9 mouse cellular contexts compared by ENCODE assay signal in genomic region chr5:113975538-113976215, GRCm38 (mm10). TPM values are rescaled to one million over a fixed set of nuclear protein-coding genes. Genes with fewer than 3 reads are reported as not detected.
DNase-seq lines count a peak whose midpoint lies in the region; ATAC-seq and TF ChIP-seq lines count a peak whose summit lies in the region.
"Had no signal": no experiment of that assay in that cellular context is flagged by ENCODE, and none has a peak within 500 bp of the region (broad histone marks: within the 10 kb centered on the region; RNA-seq: fewer than 3 reads in every experiment).

No protein-coding gene starts in this region.

- H3K4me3 ChIP-seq in kidney, adult 2 months (ENCODE audit: insufficient read depth, low read depth, low read length) = no peak overlapping the region
- no peak overlapping the region for H3K4me3 ChIP-seq in kidney, embryonic 16.5 days (ENCODE audit: low read length)
- no peak overlapping the region for H3K4me3 ChIP-seq in liver, embryonic 11.5 days (ENCODE audit: low read depth, low read length)
- no peak overlapping the region for H3K4me3 ChIP-seq in stomach, postnatal 0 days (ENCODE audit: low read depth, low read length)

- no peak overlapping the region for H3K4me2 ChIP-seq in kidney, embryonic 16.5 days (replicated peaks; ENCODE audit: low read depth, low read length)
- H3K4me2 ChIP-seq in liver, embryonic 11.5 days = peak overlapping the region; percentile 12; the same call in 1 of the 2 replicates
- no peak overlapping the region for H3K4me2 ChIP-seq in stomach, postnatal 0 days (replicated peaks; ENCODE audit: low read depth)

- DNase-seq in kidney, adult 2 months = peak; percentile 92
- peak; percentile 87 for DNase-seq in adipocyte (ENCODE audit: low spot score)
- peak; percentile 89 for DNase-seq in heart, adult 8-10 months (ENCODE audit: low spot score)
- DNase-seq in liver, embryonic 11.5 days (ENCODE audit: low spot score) = no peak
- peak; percentile 83 for DNase-seq in stomach, postnatal 0 days (ENCODE audit: low spot score)
- no peak for DNase-seq in cerebellum, postnatal 14 days
- no peak for DNase-seq in thymus, postnatal 10 days (ENCODE audit: low spot score in 2 of 2)

- no peaks in the 10 kb centered on the region for H3K9me3 ChIP-seq in kidney, embryonic 16.5 days (ENCODE audit: low read length)
- H3K9me3 ChIP-seq in liver, embryonic 11.5 days (ENCODE audit: control insufficient read depth, low read length) = no peaks in the 10 kb centered on the region
- H3K9me3 ChIP-seq in stomach, postnatal 0 days (ENCODE audit: control insufficient read depth, low read length) = no peaks in the 10 kb centered on the region

- 32% methylated on average over 9 of the region's 9 CpGs for WGBS in kidney, adult 2 months
- 62% methylated on average over 9 of the region's 9 CpGs for WGBS in kidney, embryonic 16.5 days
- WGBS in liver, embryonic 11.5 days = 67% methylated on average over 9 of the region's 9 CpGs
- WGBS in stomach, postnatal 0 days = 49% methylated on average over 9 of the region's 9 CpGs

- ATAC-seq in kidney, embryonic 16.5 days (ENCODE audit: low FRiP score, low TSS enrichment) = no peak
- ATAC-seq in liver, embryonic 11.5 days (replicated peaks; ENCODE audit: low FRiP score) = no peak
- peak; percentile 89 for ATAC-seq in stomach, postnatal 0 days (ENCODE audit: low FRiP score, low TSS enrichment)

- H3K27me3 ChIP-seq in kidney, adult 2 months (replicated peaks; ENCODE audit: control insufficient read depth, insufficient read depth, low read length) = no peaks in the 10 kb centered on the region
- no peaks in the 10 kb centered on the region for H3K27me3 ChIP-seq in kidney, embryonic 16.5 days (ENCODE audit: insufficient read depth, low read length)
- H3K27me3 ChIP-seq in liver, embryonic 11.5 days (replicated peaks; ENCODE audit: control insufficient read depth, insufficient read depth, low read length) = no peaks in the 10 kb centered on the region
- no peaks in the 10 kb centered on the region for H3K27me3 ChIP-seq in stomach, postnatal 0 days (ENCODE audit: control insufficient read depth, insufficient read depth, low read length)

- no peak for TF ChIP-seq POLR2A in kidney, adult 2 months (IDR thresholded peaks at IDR 0.05; ENCODE audit: low read depth, low read length)

- no peaks in the 10 kb centered on the region for H3K36me3 ChIP-seq in kidney, adult 2 months (ENCODE audit: control insufficient read depth, insufficient read depth, low read length)
- H3K36me3 ChIP-seq in kidney, embryonic 16.5 days (ENCODE audit: insufficient read depth, low read length) = peaks cover 3% of the 10 kb centered on the region; the same call in 1 of the 2 replicates
- 0 out of 2 replicates have a peak, but pooled peaks cover 3% of the 10 kb centered on the region for H3K36me3 ChIP-seq in liver, embryonic 11.5 days (ENCODE audit: control insufficient read depth, insufficient read depth, low read length)
- no peaks in the 10 kb centered on the region for H3K36me3 ChIP-seq in stomach, postnatal 0 days (ENCODE audit: control insufficient read depth, insufficient read depth, low read length)

- no peak overlapping the region for H3K9ac ChIP-seq in kidney, embryonic 16.5 days (replicated peaks; ENCODE audit: low read length)
- no peak overlapping the region for H3K9ac ChIP-seq in liver, embryonic 11.5 days (ENCODE audit: low read depth, low read length)
- no peak overlapping the region for H3K9ac ChIP-seq in stomach, postnatal 0 days (ENCODE audit: low read length)

- peaks cover 44% of the 10 kb centered on the region for H3K4me1 ChIP-seq in kidney, adult 2 months (ENCODE audit: control insufficient read depth, insufficient read depth, low read length)
- H3K4me1 ChIP-seq in kidney, embryonic 16.5 days (ENCODE audit: insufficient read depth, low read length) = peaks cover 51% of the 10 kb centered on the region
- H3K4me1 ChIP-seq in liver, embryonic 11.5 days (replicated peaks; ENCODE audit: control insufficient read depth, insufficient read depth, low read length) = peaks cover 72% of the 10 kb centered on the region
- peaks cover 13% of the 10 kb centered on the region for H3K4me1 ChIP-seq in stomach, postnatal 0 days (replicated peaks; ENCODE audit: control insufficient read depth, insufficient read depth)

- TF ChIP-seq EP300 in stomach, postnatal 0 days (optimal IDR thresholded peaks at IDR 0.05) = no peak

- TF ChIP-seq CTCF in kidney, adult 2 months (conservative IDR thresholded peaks at IDR 0.05; ENCODE audit: insufficient read depth, insufficient read length, low read depth, low read length) = no peak
- no peak for TF ChIP-seq CTCF in stomach, postnatal 0 days (IDR thresholded peaks at IDR 0.05; ENCODE audit: low read depth)

- 0 out of 2 replicates have a peak overlapping the region, but pooled peaks have one; percentile 7 for H3K27ac ChIP-seq in kidney, adult 2 months (ENCODE audit: insufficient read depth, low read depth, low read length)
- no peak overlapping the region for H3K27ac ChIP-seq in kidney, embryonic 16.5 days (ENCODE audit: low read length)
- H3K27ac ChIP-seq in liver, embryonic 11.5 days (ENCODE audit: low read depth, low read length) = peak overlapping the region; percentile 98
- peak overlapping the region; percentile 67 for H3K27ac ChIP-seq in stomach, postnatal 0 days (replicated peaks)

RNA-seq across cellular contexts. Expression of gene Ssh1, which starts 18.0 kb away (rescaled TPM):
- 11.3 and 12.1 TPM in 2 replicates for polyA plus RNA-seq in kidney, adult 2 months (2012; rRNA removed)
- polyA plus RNA-seq in kidney, embryonic 16.5 days (2015; fragmentation: Nextera tagmentation; extraction: Ambion mirVana) = 15.0 and 16.7 TPM in 2 replicates
- 10 to 100 TPM; 12.3 to 16.8 (median 13.4) TPM for total RNA-seq in heart, adult 8-10 months (2022)
- 16.2 and 17.8 TPM in 2 replicates for polyA plus RNA-seq in liver, embryonic 11.5 days (2014; fragmentation: Nextera tagmentation; extraction: Ambion mirVana)
- polyA plus RNA-seq in stomach, postnatal 0 days (2015; fragmentation: Nextera tagmentation; extraction: Ambion mirVana) = 5.0 and 5.3 TPM in 2 replicates

RNA-seq across cellular contexts. Expression of gene Dao, which starts 27.8 kb away (rescaled TPM):
- polyA plus RNA-seq in kidney, adult 2 months (2012; rRNA removed) = 369 and 376 TPM in 2 replicates
- 20.4 and 22.5 TPM in 2 replicates for polyA plus RNA-seq in kidney, embryonic 16.5 days (2015; fragmentation: Nextera tagmentation; extraction: Ambion mirVana)
- not detected for total RNA-seq in heart, adult 8-10 months (2022)
- polyA plus RNA-seq in liver, embryonic 11.5 days (2014; fragmentation: Nextera tagmentation; extraction: Ambion mirVana) = 0.23 TPM in 1 of 2 replicates, not detected in the other
- polyA plus RNA-seq in stomach, postnatal 0 days (2015; fragmentation: Nextera tagmentation; extraction: Ambion mirVana) = 0.15 and 0.24 TPM in 2 replicates
- total RNA-seq: gastrocnemius, postnatal 4 days had no signal

Comparison
In these comparisons a context has a peak if more than half of its experiments do, and no peak if none do; other contexts are left out.
1. DNase-seq: peak in kidney, adult 2 months (single experiment), adipocyte (single experiment), heart, adult 8-10 months (single experiment) and stomach, postnatal 0 days (single experiment); none in liver, embryonic 11.5 days (single experiment), cerebellum, postnatal 14 days (0 of 2) and thymus, postnatal 10 days (0 of 2).
2. RNA of gene Dao, which starts 27.8 kb away (polyA plus RNA-seq): 369 to 376 TPM in kidney, adult 2 months and 20.4 to 22.5 TPM in kidney, embryonic 16.5 days; 0.15 to 0.24 TPM in stomach, postnatal 0 days and 0.23 TPM in liver, embryonic 11.5 days; every median in the first group is over 10 times any median in the second.